22 mouse cellular contexts compared by ENCODE assay signal in the genomic region with DNA sequence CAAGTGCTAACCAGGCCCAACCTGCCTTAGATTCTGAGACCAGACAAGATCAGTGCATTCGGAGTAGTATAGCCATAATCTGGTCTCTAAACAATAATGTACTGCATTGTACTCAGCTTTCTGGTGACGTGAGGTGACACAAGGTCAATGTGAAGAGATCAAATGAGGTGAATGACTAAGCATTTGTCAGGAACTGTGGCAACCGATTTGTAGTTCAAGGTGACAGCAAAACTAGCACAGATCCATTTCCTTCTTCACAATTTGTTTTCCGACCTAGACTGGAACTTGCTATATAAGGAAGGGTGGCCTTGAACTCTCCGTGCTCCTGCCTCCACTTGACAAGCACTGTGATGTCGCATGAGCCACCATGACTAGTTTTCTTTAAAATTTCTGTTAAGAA. TPM values are rescaled to one million over a fixed set of nuclear protein-coding genes. Genes with fewer than 3 reads are reported as not detected.
DNase-seq lines count a peak whose midpoint lies in the region; TF ChIP-seq lines count a peak whose summit lies in the region.
"Had no signal": no experiment of that assay in that cellular context is flagged by ENCODE, and none has a peak within 500 bp of the region (broad histone marks: within the 10 kb centered on the region; RNA-seq: fewer than 3 reads in every experiment).

No protein-coding gene starts in this region.

- no peaks in the 10 kb centered on the region for H3K36me3 ChIP-seq in kidney, adult 2 months (ENCODE audit: control insufficient read depth, insufficient read depth, low read length)
- H3K36me3 ChIP-seq: heart, embryonic 10.5 days; heart, embryonic 15.5 days; lung, embryonic 15.5 days had no signal

- no peak for TF ChIP-seq CTCF in kidney, adult 2 months (conservative IDR thresholded peaks at IDR 0.05; ENCODE audit: insufficient read depth, insufficient read length, low read depth, low read length)

- no peak overlapping the region for H3K4me3 ChIP-seq in kidney, adult 2 months (ENCODE audit: insufficient read depth, low read depth, low read length)
- H3K4me3 ChIP-seq: forebrain, embryonic 13.5 days; heart, embryonic 10.5 days; heart, embryonic 15.5 days; lung, embryonic 15.5 days had no signal

- H3K27me3 ChIP-seq in kidney, adult 2 months (replicated peaks; ENCODE audit: control insufficient read depth, insufficient read depth, low read length) = no peaks in the 10 kb centered on the region
- H3K27me3 ChIP-seq: forebrain, embryonic 13.5 days; heart, embryonic 15.5 days; lung, embryonic 15.5 days had no signal

- 73% methylated on average over 6 of the region's 6 CpGs for WGBS in kidney, adult 2 months

- H3K4me1 ChIP-seq in kidney, adult 2 months (ENCODE audit: control insufficient read depth, insufficient read depth, low read length) = 0 out of 2 replicates have a peak, but pooled peaks cover under 1% of the 10 kb centered on the region

- no peak for TF ChIP-seq POLR2A in kidney, adult 2 months (IDR thresholded peaks at IDR 0.05; ENCODE audit: low read depth, low read length)

- DNase-seq in adrenal gland, adult (ENCODE audit: inconsistent age in 2 of 2, low spot score in 1 of 2) = peak; percentile 60 to 86
- DNase-seq in adrenal gland, postnatal 4 days (ENCODE audit: low spot score in 2 of 2) = no peak
- DNase-seq in R1 (ENCODE audit: low read depth, low spot score) = peak; percentile 65
- DNase-seq in adrenal gland, postnatal 36 days = peak; percentile 40
- DNase-seq in kidney, adult 2 months = no peak
- no peak for DNase-seq in layer of hippocampus, adult 8-10 months (ENCODE audit: low spot score in 2 of 2)
- no peak for DNase-seq in frontal cortex, postnatal 10 days (ENCODE audit: low spot score in 2 of 2)
- DNase-seq: cerebellum, adult 2 months; cerebellum, postnatal 36 days; gastrocnemius, postnatal 14 days; heart, adult 11 months; kidney, adult 8-10 months; kidney, postnatal 10 days; lung, postnatal 36 days; midbrain, embryonic 14.5 days; retina, postnatal 1 day; right cerebral cortex, postnatal 25 days; thymus, postnatal 14 days had no signal

- H3K27ac ChIP-seq in kidney, adult 2 months (ENCODE audit: insufficient read depth, low read depth, low read length) = no peak overlapping the region
- H3K27ac ChIP-seq: forebrain, embryonic 13.5 days; heart, embryonic 10.5 days; heart, embryonic 15.5 days; lung, embryonic 15.5 days had no signal

RNA-seq across cellular contexts. Expression of a gene that starts 55.8 kb away (rescaled TPM):
- 10 to 100 TPM; 20.6 to 22.5 TPM for total RNA-seq in adrenal gland, postnatal 4 days (2021)
- 10 to 100 TPM; 20.4 to 34.5 TPM for total RNA-seq in adrenal gland, postnatal 36 days (2021)
- polyA plus RNA-seq in kidney, adult 2 months (2012; rRNA removed) = 2.5 and 4.0 TPM in 2 replicates
- total RNA-seq in layer of hippocampus, adult 8-10 months (2022) = 1 to 10 TPM; 4.1 to 5.6 (median 4.8) TPM

Comparison
In these comparisons a context has a peak if more than half of its experiments do, and no peak if none do; other contexts are left out.
1. DNase-seq: peak in adrenal gland, adult (2 of 2), R1 (single experiment) and adrenal gland, postnatal 36 days (2 of 2); none in adrenal gland, postnatal 4 days (0 of 2), kidney, adult 2 months (single experiment), layer of hippocampus, adult 8-10 months (0 of 2) and frontal cortex, postnatal 10 days (0 of 2).